Mouse (Mus musculus) thymus, adult 2 months (tissue): ENCODE measurements around the gene Ankrd12. TPM values are rescaled to one million over a fixed set of nuclear protein-coding genes. Genes with fewer than 3 reads are reported as not detected.

Experiments used
- DNase-seq: peaks from one replicate; pipeline ENCODE4 v3.0.0; 2021
- H3K27ac ChIP-seq: fragments of 200-500 bp; 2 replicates; pipeline ENCODE4 v1.5.1; 2012; ENCODE audit warnings: low read length, control low read depth; ENCODE audit not compliant: control insufficient read depth, insufficient read depth
- H3K27me3 ChIP-seq: fragments of 200-500 bp; 2 replicates; pipeline ENCODE4 v1.6.1; 2012; ENCODE audit warnings: mild to moderate bottlenecking, low read length, moderate library complexity, mixed read lengths; ENCODE audit not compliant: control insufficient read depth, insufficient read depth
- H3K36me3 ChIP-seq: fragments of 200-500 bp; 2 replicates; pipeline ENCODE4 v1.6.1; 2012; ENCODE audit warnings: mild to moderate bottlenecking, low read length, moderate library complexity; ENCODE audit not compliant: control insufficient read depth, insufficient read depth
- H3K4me1 ChIP-seq: fragments of 200-500 bp; replicated peaks from 2 replicates; pipeline ENCODE4 v1.6.1; 2012; ENCODE audit warnings: low read length; ENCODE audit not compliant: control insufficient read depth, insufficient read depth
- H3K4me3 ChIP-seq: fragments of 200-500 bp; 2 replicates; pipeline ENCODE4 v1.5.1; 2012; ENCODE audit warnings: mild to moderate bottlenecking, low read length, control low read depth, moderate library complexity; ENCODE audit not compliant: control insufficient read depth, insufficient read depth
- CTCF ChIP-seq: fragments of 200-500 bp; IDR thresholded peaks from 2 replicates; pipeline ENCODE4 v1.5.1; 2012; ENCODE audit warnings: mild to moderate bottlenecking, control low read depth, low read length, moderate library complexity, borderline replicate concordance; ENCODE audit not compliant: control insufficient read depth, poor library complexity, insufficient read depth; ENCODE audit errors: extremely low read depth
- POLR2A ChIP-seq: fragments of 200-500 bp; IDR thresholded peaks from 2 replicates; pipeline ENCODE4 v1.6.1; 2012; ENCODE audit warnings: mild to moderate bottlenecking, low read length, control low read depth, moderate library complexity; ENCODE audit not compliant: control insufficient read depth, poor library complexity, insufficient read depth; ENCODE audit errors: extremely low read depth
- WGBS: fragments of 180-500 bp; shearing (Covaris S2); methylation state at CpG from one replicate; pipeline ENCODE4 v1.1.7; 2018; 5-methylcytosine and 5-hydroxymethylcytosine counted together
- polyA plus RNA-seq: library from polyadenylated mRNA; depleted of rRNA; stranded (reverse); fragments of >200 nt; gene quantifications from 2 replicates; pipeline ENCODE4 v1.2.3, GENCODE M21; 2012

The Ankrd12 gene
- polyA plus RNA-seq, 1 experiment = 7.9 TPM

DNA sequence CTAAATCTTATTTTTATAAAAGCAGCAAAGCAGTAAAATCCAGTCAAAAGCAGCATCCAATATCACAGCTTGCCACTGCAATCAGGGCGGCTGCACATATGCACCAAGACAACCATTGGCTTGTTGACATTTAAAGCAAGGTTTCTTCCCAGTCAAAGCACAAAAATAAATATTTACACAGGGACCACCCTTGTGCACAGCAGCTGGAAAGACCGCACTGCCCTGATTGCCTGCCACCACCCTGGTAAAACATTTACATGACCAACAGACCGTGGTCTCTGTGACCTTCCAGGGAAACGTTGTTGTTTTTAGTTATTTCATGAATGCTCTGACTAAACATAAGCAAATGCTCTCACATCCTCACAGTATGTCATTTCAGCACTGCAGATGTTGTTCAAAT lies 134.5 kb downstream of the Ankrd12 start:
- H3K27ac ChIP-seq = no peak overlapping the region
- DNase-seq = no peak
- TF ChIP-seq POLR2A (no peak), CTCF (no peak)
- no peak overlapping the region for H3K4me3 ChIP-seq
- H3K36me3 ChIP-seq = no peaks in the 10 kb centered on the region
- 91% methylated on average over 4 of the region's 4 CpGs for WGBS
- H3K4me1 ChIP-seq = no peaks in the 10 kb centered on the region
- no peaks in the 10 kb centered on the region for H3K27me3 ChIP-seq

GRCm38 (mm10) chr17:65941275-65941674 lies 135.6 kb downstream of the Ankrd12 start:
- H3K4me1 ChIP-seq = no peaks in the 10 kb centered on the region
- 87% methylated on average over 6 of the region's 6 CpGs for WGBS

DNA sequence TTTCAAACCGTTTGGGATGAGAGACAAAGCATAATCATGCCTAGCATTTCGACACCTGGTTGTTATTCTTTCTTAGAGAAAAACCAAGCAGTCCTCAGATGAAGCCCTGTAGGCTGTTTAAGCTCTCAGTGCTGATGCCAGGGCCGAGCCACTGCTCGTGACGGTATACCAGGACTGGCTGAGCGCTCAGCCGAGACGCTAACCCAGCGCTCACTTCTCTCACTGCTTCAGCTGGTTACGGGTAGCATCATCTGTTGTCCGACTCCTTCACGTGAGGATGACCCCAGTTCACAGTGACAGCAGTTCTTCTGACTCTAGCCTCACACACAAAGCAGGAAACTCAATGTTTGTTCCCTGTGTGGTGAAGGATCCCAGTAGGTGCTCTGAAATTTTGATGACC lies 136.7 kb downstream of the Ankrd12 start:
- 95% methylated on average over 12 of the region's 12 CpGs for WGBS
- TF ChIP-seq CTCF = no peak
- no peak for TF ChIP-seq POLR2A
- Histone ChIP-seq H3K27me3 (no peaks in the 10 kb centered on the region), H3K36me3 (no peaks in the 10 kb centered on the region), H3K27ac (no peak overlapping the region), H3K4me1 (no peaks in the 10 kb centered on the region), H3K4me3 (no peak overlapping the region)
- no peak for DNase-seq

More at GRCm38 (mm10) chr17:65941275-65941674, 135.6 kb downstream of the Ankrd12 start:
- Histone ChIP-seq H3K27me3 (no peaks in the 10 kb centered on the region), H3K36me3 (no peaks in the 10 kb centered on the region), H3K27ac (no peak overlapping the region), H3K4me3 (no peak overlapping the region)
- DNase-seq = no peak
- no peak for TF ChIP-seq POLR2A
- no peak for TF ChIP-seq CTCF

GRCm38 (mm10) chr17:65939461-65940192 lies 137.3 kb downstream of the Ankrd12 start:
- Histone ChIP-seq H3K4me3 (no peak overlapping the region), H3K4me1 (no peaks in the 10 kb centered on the region), H3K27ac (no peak overlapping the region), H3K27me3 (no peaks in the 10 kb centered on the region), H3K36me3 (no peaks in the 10 kb centered on the region)
- WGBS = 76% methylated on average over 14 of the region's 14 CpGs
- TF ChIP-seq CTCF (no peak), POLR2A (no peak)
- no peak for DNase-seq

GRCm38 (mm10) chr17:65937671-65938070 lies 139.2 kb downstream of the Ankrd12 start:
- no peaks in the 10 kb centered on the region for H3K36me3 ChIP-seq
- TF ChIP-seq CTCF (no peak), POLR2A (no peak)
- WGBS = 94% methylated on average over 9 of the region's 9 CpGs
- H3K4me3 ChIP-seq = no peak overlapping the region
- no peak for DNase-seq
- H3K27me3 ChIP-seq = no peaks in the 10 kb centered on the region
- no peak overlapping the region for H3K27ac ChIP-seq
- H3K4me1 ChIP-seq = no peaks in the 10 kb centered on the region

- H3K36me3 ChIP-seq = no peaks in the 10 kb centered on the region
- H3K27me3 ChIP-seq = no peaks in the 10 kb centered on the region
- H3K4me1 ChIP-seq = peaks cover 11% of the 10 kb centered on the region
- DNase-seq = peak; percentile 52
- H3K4me3 ChIP-seq = no peak overlapping the region
- 97% methylated on average over 2 of the region's 2 CpGs for WGBS
- TF ChIP-seq POLR2A (no peak), CTCF (no peak)
- H3K27ac ChIP-seq = no peak overlapping the region
These were observed 143.1 kb downstream of the Ankrd12 start for GRCm38 (mm10) chr17:65933741-65934140.
